Mouse (Mus musculus) kidney, adult 18-20 months (tissue): Measurements from ENCODE around the gene Akr1c14.
A peak's percentile ranks its signal among the peaks of the same experiment; 100 is the strongest.
"Not testable (repeated sequence)": the region's sequence is repeated elsewhere in the genome, so short reads cannot be mapped to it uniquely, and the experiment has no call there.

Source experiments
- DNase-seq: peaks from one replicate; pipeline ENCODE4 v3.0.0; 2021

Akr1c14 gene

DNA sequence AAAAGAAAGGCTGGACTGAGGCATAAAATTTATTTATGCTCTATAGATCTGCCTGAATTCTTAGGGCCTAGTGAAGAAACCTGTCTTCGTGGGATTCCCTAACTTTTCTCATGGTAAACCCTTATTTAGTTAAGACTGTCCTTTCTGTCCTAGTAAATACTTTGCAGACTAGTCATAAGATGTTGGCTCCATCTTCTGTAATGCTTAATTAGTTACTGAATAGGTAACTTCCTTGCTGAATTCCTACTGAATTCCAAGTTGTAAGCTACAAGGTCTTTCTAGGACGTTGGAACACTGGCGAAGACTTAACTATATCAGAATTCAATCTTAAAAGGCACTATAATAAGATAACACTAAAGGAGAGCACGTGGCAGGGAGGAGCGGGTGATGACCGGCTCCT, 75.7 kb downstream of the Akr1c14 start:
- DNase-seq = not testable (repeated sequence)

DNA sequence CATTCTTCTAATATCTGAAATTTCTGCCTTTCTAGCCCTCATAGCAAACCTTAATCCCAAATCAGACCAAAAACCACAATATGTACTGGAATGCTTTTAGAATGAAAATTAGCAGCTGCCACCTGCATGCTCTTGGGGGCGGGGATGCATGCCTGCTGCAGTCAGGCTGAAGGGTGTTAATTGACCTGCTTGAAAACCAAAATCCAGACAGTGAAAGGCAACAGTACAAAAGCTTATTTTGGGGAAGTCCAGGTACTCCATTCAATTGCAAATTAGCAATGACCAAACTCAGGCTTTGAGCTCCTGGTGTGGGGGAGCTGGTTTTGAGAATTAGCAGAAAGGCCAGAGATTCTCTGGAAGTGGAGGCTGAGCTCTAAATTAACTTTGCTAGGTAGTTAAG, 77.0 kb downstream of the Akr1c14 start:
- not testable (repeated sequence) for DNase-seq

DNA sequence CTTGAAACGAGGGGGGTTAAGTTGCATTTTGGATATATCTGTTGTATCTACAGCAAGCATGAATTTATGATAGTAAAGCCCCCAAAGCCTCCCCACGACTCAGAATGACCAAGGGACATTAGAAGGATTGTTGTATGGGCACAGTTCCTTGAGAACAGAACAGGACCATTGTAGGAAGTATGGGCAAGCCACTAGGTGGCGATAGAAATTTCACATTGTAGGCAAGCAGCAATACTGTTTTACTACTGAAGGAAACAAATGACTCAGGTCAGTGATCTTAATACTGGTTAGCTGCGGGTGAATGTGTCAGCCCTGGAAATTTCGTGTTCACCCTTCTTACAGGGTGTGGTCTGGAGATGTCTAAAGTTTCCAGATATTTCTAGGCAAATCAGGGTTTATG, 80.3 kb downstream of the Akr1c14 start:
- peak; percentile 32 for DNase-seq

DNA sequence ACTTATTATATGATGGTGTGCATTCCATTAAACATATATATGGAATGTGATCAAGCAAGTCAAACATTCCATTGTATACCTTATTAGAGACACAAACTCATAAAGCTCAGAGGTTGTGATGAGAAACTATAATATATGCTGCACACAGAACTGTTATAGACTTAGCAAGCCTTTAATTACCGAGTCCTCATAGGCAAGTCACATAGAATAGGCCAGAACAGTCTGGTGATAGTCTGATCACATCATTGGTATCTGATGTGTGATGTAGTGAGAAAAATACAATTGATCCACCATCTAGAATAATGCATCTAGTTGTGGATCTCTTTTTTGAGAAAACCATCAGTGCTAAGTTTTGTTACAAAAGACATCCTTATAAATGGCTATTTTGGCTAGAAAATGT, 82.5 kb downstream of the Akr1c14 start:
- no peak for DNase-seq

DNA sequence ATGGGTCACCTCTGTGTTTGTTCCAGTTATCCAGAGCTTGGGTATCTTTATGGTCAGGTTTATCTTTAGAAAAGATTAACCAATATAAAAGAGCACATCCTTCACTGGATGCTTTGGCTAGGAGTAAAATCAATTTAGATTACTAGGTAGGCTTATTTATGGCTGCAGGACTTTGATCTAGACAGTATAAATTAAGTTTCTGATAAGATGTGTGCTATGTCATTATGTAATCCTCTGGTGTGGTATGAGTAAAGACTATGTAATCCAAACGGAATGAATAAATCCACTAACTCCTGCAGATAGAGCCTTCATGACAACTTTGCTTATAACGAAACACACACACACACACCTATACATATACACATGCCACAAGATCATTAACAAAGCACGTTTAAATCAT, 82.9 kb downstream of the Akr1c14 start:
- no peak for DNase-seq

DNA sequence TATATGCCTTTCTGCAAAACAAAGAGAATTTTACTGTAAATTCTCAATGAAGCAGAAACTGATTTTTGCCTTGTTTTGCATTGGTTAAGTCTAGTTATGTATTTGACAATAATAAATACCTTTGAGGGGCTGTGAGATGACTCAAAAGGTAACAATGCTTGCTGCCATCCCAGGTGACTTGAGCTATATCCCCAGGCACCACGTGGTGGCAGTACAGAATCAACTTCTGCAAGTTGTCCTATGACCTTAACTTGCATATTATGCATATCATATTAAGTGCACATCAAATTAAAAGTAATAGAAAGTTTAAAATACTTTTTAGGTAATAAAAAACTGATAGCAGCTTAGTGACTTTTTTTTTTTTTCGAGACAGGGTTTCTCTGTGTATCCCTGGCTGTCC, 84.3 kb downstream of the Akr1c14 start:
- DNase-seq = peak; percentile 42
